Mouse (Mus musculus): ENCODE data around the gene Hnrnpl. TPM values are rescaled to one million over a fixed set of nuclear protein-coding genes. Genes with fewer than 3 reads are reported as not detected.
A peak's percentile ranks its signal among the peaks of the same experiment; 100 is the strongest.

Gene Hnrnpl
- polyA plus RNA-seq, 1 experiment from 2014 or later, result 284 TPM

DNA sequence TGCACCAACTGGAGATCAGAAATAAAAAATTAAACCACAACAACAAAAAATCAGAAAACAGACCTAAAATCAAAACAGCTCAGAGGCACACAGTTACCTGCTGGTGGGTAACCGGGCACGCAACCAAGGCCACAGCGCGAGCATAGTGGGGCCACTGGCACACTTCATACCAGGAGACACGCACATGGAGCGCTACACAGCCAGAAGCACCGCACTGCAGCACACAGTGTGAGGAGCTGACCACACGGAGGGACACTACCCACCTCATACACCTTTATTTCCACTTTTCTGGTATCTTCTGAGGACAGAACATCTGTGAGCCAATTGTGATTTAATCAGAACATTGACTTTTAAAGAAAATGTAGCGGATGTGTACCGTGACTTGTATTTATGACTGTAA, 8.6 kb downstream of the Hnrnpl start:
- Histone ChIP-seq H3K27ac (no peak overlapping the region; the same call in 1 of the 2 replicates), H3K4me3 (no peak overlapping the region), H3K36me3 (peaks cover 99% of the 10 kb centered on the region), H3K9ac (no peak overlapping the region), H3K4me1 (peaks cover 63% of the 10 kb centered on the region), H3K27me3 (no peaks in the 10 kb centered on the region), H3K4me2 (replicated peaks) (no peak overlapping the region), H3K9me3 (no peaks in the 10 kb centered on the region)
- no peak for ATAC-seq (ENCODE audit: low FRiP score, low read depth)
- WGBS, result 91% methylated on average over 10 of the region's 10 CpGs

DNA sequence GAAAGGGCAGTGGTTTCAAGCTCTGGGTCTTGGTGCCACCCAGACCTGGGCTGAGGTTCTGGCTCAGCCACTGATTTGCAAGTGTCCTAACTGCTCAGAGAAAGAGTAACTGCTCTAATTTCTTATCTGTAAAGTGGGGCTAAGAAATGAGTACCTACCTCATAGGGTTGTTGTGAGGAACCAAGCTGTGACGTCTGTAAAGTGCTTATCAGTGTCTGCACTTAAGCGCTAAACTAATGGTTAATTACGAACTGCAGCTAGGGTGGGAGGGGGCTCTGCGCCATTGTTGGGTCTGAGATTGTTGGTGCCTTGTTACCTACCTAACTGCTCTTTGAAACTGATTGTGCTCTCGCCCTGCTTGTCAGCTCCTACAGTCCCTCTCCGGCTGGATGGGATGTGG, 9.2 kb downstream of the Hnrnpl start:
- H3K4me1 ChIP-seq, result peaks cover 57% of the 10 kb centered on the region
- no peak overlapping the region for H3K9ac ChIP-seq
- no peaks in the 10 kb centered on the region for H3K27me3 ChIP-seq
- H3K27ac ChIP-seq, result no peak overlapping the region
- H3K4me2 ChIP-seq (replicated peaks), result no peak overlapping the region
- 78% methylated on average over 6 of the region's 6 CpGs for WGBS
- no peak for ATAC-seq (ENCODE audit: low FRiP score, low read depth)
- no peaks in the 10 kb centered on the region for H3K9me3 ChIP-seq
- H3K4me3 ChIP-seq, result no peak overlapping the region
- peaks cover 99% of the 10 kb centered on the region for H3K36me3 ChIP-seq

DNA sequence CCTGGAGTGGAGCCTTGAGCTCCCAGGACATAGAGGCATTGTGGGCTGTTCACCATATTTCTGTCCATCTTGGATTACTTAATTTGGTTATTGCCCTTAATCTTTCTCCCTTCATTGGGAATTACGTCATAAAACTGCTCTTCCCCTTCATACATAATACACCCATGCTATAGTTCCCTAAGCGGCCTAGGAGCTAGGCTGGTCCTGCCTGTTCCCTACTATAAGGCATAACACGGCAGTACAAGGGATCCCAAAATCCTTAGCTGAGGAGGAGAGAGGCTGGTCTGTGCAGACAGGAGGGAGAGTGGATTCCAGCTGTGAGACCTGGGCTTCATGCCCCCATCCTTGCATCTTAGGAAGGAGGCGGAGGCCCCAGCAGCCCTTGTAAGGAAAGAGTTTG, 9.6 kb downstream of the Hnrnpl start:
- H3K9ac ChIP-seq, result no peak overlapping the region
- no peak for ATAC-seq (ENCODE audit: low FRiP score, low read depth)
- H3K4me2 ChIP-seq (replicated peaks), result no peak overlapping the region
- no peak overlapping the region for H3K27ac ChIP-seq
- H3K9me3 ChIP-seq, result no peaks in the 10 kb centered on the region
- H3K36me3 ChIP-seq, result peaks cover 99% of the 10 kb centered on the region
- peaks cover 52% of the 10 kb centered on the region for H3K4me1 ChIP-seq
- no peaks in the 10 kb centered on the region for H3K27me3 ChIP-seq
- 77% methylated on average over 4 of the region's 4 CpGs for WGBS
- H3K4me3 ChIP-seq, result no peak overlapping the region

DNA sequence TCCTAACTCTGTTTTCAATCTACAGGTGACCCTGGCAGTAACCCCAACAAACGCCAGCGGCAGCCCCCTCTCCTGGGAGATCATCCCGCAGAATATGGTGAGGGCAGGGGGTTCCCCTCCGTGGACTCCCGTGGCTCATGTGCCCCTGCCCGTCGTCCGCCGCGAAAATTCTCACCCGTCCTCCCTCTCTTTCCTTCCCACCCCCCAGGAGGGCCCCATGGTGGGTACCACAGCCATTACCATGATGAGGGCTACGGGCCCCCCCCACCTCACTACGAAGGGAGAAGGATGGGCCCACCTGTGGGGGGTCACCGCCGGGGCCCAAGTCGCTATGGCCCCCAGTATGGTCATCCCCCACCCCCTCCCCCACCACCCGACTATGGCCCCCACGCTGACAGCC, 10.1 kb downstream of the Hnrnpl start:
- WGBS, result 80% methylated on average over 18 of the region's 18 CpGs
- H3K36me3 ChIP-seq, result peaks cover 98% of the 10 kb centered on the region
- ATAC-seq (ENCODE audit: low FRiP score, low read depth), result no peak
- no peaks in the 10 kb centered on the region for H3K9me3 ChIP-seq
- no peak overlapping the region for H3K9ac ChIP-seq
- no peak overlapping the region for H3K4me3 ChIP-seq
- no peak overlapping the region for H3K4me2 ChIP-seq (replicated peaks)
- H3K27ac ChIP-seq, result no peak overlapping the region
- no peaks in the 10 kb centered on the region for H3K27me3 ChIP-seq
- peaks cover 49% of the 10 kb centered on the region for H3K4me1 ChIP-seq

DNA sequence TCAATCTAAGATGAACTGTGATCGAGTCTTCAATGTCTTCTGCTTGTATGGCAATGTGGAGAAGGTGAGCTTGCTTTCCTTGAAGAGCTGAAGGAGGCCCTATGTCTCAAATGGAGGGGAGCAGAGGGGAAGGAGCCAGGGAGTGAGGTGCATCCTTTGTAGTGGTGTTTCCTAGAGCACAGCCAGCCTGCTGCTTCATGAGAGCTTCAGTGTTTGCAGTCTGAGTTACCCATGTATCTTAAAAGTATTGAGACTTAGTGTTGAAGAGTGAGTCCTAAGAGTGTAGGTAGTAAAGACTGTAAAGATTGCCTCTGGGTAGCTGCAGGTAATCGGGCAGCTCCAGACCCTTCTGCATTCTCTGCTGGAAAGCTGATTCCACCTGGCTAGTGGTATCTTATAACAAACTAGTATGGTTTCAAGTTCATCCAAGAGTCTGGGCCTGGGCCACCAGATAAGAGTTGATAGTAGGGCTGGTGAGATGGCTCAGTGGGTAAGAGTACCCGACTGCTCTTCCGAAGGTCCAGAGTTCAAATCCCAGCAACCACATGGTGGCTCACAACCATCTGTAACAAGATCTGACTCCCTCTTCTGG, 10.6 kb downstream of the Hnrnpl start:
- WGBS, result 89% methylated on average over 4 of the region's 4 CpGs
- H3K9me3 ChIP-seq, result no peaks in the 10 kb centered on the region
- no peak for ATAC-seq (ENCODE audit: low FRiP score, low read depth)
- H3K36me3 ChIP-seq, result peaks cover 93% of the 10 kb centered on the region
- H3K4me3 ChIP-seq, result no peak overlapping the region
- no peak overlapping the region for H3K27ac ChIP-seq
- H3K9ac ChIP-seq, result no peak overlapping the region
- no peak overlapping the region for H3K4me2 ChIP-seq (replicated peaks)
- no peaks in the 10 kb centered on the region for H3K27me3 ChIP-seq
- peaks cover 48% of the 10 kb centered on the region for H3K4me1 ChIP-seq

DNA sequence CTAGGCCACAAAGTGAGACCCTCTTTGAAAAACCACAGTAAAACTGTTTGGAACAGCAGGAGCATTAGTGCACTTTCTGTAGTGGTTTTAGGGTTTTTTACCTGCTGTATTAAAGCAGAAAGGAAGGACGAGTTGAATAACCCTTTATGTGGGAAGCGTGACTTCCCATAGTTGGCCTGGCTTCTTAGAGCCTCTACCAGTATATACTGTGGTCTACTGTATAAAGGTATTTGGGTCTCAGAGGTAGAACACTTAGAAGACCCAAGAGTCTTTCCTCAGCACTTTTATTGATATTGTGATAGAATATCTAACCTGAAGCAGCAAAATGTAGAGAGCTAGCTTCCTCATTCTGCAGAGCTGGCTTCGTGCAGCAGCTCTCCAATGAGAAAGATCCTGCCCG, 11.2 kb downstream of the Hnrnpl start:
- no peak overlapping the region for H3K4me2 ChIP-seq (replicated peaks)
- peaks cover 87% of the 10 kb centered on the region for H3K36me3 ChIP-seq
- no peaks in the 10 kb centered on the region for H3K27me3 ChIP-seq
- WGBS, result 91% methylated on average over 4 of the region's 4 CpGs
- H3K4me1 ChIP-seq, result peaks cover 46% of the 10 kb centered on the region
- no peak overlapping the region for H3K9ac ChIP-seq
- no peak overlapping the region for H3K27ac ChIP-seq
- no peak overlapping the region for H3K4me3 ChIP-seq
- no peak for ATAC-seq (ENCODE audit: low FRiP score, low read depth)
- H3K9me3 ChIP-seq, result no peaks in the 10 kb centered on the region

DNA sequence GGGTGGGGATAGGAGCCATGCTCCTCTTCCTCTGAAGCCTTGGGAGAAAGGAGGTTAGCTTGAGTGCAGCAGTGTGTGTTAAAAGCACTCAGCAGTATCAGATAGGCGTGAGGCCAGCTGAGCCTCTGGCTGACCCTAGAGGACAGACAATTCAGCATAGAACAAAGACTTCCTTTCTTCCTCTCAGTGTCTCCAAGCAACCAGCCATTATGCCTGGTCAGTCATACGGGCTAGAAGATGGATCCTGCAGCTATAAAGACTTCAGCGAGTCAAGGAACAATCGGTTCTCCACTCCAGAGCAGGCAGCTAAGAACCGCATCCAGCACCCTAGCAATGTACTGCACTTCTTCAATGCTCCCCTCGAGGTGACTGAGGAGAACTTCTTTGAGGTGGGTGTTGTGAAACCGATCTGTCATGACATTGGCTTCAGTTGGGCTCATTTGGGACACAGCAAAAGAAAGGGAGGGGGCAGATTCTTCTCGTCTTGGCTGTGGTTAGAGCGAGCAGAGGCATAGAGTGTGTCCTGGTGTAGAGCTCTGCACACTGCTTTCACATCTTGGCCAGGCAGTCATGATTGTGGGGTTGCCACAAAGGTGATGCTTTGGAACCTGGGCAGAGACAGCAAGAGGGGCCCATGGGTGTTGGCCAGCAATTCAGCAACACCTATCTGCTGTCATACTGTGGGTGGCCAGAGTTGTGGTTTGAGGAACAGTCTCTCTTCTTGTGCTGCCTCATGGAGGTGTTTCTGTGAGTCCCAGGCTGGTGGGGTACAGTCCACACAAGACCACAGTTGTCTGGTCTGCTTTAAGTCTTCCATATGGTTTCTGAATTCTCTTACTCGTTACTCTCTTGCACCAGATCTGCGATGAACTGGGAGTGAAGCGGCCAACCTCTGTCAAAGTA, 12.3 kb downstream of the Hnrnpl start:
- Histone ChIP-seq H3K4me1 (peaks cover 40% of the 10 kb centered on the region), H3K27me3 (no peaks in the 10 kb centered on the region), H3K27ac (no peak overlapping the region), H3K4me2 (replicated peaks) (no peak overlapping the region), H3K9me3 (no peaks in the 10 kb centered on the region), H3K9ac (no peak overlapping the region; the same call in 1 of the 2 replicates), H3K36me3 (peaks cover 77% of the 10 kb centered on the region), H3K4me3 (no peak overlapping the region)
- ATAC-seq (ENCODE audit: low FRiP score, low read depth), result no peak
- 81% methylated on average over 12 of the region's 12 CpGs for WGBS

DNA sequence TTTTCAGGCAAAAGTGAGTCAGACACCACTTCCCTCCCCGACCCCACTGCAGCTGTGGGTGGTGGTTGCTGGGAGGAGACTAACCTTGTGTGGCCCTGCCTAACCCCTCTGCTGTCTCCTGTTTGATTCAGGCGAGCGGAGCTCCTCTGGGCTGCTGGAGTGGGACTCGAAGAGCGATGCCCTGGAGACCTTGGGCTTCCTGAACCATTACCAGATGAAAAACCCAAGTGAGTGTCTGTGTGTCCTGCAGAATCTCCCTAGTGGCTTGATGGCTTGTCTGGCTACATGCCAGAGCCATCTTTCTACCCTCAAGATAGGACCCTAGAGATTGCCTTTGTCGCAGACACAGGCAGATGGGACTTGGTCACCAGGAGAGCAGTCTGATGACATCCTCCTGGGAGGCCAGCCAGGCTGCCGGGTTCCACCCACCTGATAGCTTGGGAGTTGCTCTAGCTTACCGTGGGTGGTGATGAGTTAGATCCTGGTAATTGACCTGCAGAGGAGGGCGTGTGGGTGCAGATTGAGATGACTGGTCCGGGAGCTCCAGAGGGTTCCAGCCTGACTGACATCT, 13.0 kb downstream of the Hnrnpl start:
- Histone ChIP-seq H3K27ac (0 out of 2 replicates have a peak overlapping the region, but pooled peaks have one; percentile 33), H3K4me1 (peaks cover 40% of the 10 kb centered on the region), H3K27me3 (no peaks in the 10 kb centered on the region), H3K4me3 (no peak overlapping the region), H3K9me3 (no peaks in the 10 kb centered on the region), H3K4me2 (replicated peaks) (no peak overlapping the region), H3K9ac (no peak overlapping the region), H3K36me3 (peaks cover 69% of the 10 kb centered on the region)
- 81% methylated on average over 10 of the region's 10 CpGs for WGBS
- no peak for ATAC-seq (ENCODE audit: low FRiP score, low read depth)

DNA sequence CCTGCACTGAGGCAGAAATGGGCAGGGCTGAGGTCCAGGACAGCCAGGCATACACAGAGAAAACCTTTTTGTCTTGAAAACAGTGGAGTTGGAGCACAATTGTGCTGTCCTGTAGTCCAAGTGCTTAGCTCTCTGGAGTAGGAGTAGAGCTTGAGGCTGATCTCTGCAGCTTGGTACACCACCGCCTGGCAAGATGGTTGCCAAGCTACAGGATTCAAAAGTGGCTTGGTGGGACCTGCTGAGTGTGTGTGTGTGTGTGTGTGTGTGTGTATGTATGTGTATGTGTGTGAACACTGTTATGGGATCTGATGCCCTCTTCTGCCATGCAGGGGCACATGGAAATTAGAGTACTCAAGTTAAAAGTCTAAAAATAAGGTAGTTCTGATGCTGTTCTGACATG, 14.2 kb downstream of the Hnrnpl start:
- Histone ChIP-seq H3K9me3 (no peaks in the 10 kb centered on the region), H3K9ac (no peak overlapping the region), H3K27ac (no peak overlapping the region), H3K36me3 (peaks cover 57% of the 10 kb centered on the region), H3K4me1 (peaks cover 29% of the 10 kb centered on the region), H3K4me3 (no peak overlapping the region), H3K27me3 (no peaks in the 10 kb centered on the region), H3K4me2 (replicated peaks) (no peak overlapping the region)
- no peak for ATAC-seq (ENCODE audit: low FRiP score, low read depth)
- 85% methylated on average over 1 of the region's 1 CpGs for WGBS

DNA sequence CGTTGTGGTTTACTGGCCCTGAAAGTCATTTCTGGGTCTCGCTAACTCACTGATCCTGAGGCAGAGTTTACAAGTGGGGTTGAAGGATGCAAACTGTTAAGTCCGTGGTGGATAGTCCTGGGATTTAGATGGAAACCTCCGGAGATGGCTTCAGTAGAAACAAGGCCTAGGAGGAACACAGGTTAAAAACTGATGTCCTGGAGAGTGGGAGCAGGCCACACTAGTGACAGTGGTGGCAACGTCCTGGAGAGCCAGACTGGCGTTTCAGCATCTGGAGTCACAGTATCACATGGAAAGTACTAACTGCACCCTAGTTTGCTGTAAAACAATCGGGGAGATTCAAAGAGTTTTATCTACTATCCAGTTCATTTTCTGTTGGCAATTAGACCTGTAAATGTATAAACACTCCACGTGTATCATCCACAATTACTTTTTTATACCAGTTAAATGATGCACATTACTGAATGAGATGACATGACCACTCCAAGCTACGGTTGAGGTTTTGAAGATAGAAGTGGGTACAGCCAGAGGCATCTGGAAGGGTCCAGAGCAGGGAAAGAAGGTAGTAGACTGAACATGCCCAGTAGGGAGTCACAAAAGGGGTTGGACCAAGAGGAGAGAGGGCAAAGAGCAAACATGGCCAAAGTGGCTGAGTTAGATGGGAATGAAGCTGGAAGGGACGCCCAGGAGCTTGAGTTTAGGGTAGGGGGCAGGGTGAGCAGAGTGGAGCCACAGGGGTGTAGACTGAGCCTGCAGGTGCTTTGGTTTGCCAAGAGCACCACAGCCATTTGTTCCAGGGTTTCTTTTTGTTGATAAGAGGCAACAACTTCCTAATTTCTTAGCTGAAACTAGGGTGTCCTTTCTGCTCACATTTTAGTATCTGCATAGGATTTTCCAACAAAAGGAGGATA, 14.9 kb downstream of the Hnrnpl start:
- H3K4me2 ChIP-seq (replicated peaks), result no peak overlapping the region
- no peak overlapping the region; the same call in 1 of the 2 replicates for H3K27ac ChIP-seq
- H3K36me3 ChIP-seq, result peaks cover 50% of the 10 kb centered on the region
- H3K9me3 ChIP-seq, result no peaks in the 10 kb centered on the region
- no peak overlapping the region for H3K4me3 ChIP-seq
- no peak for ATAC-seq (ENCODE audit: low FRiP score, low read depth)
- WGBS, result 52% methylated on average over 10 of the region's 10 CpGs
- no peaks in the 10 kb centered on the region for H3K27me3 ChIP-seq
- H3K9ac ChIP-seq, result no peak overlapping the region
- H3K4me1 ChIP-seq, result peaks cover 24% of the 10 kb centered on the region

DNA sequence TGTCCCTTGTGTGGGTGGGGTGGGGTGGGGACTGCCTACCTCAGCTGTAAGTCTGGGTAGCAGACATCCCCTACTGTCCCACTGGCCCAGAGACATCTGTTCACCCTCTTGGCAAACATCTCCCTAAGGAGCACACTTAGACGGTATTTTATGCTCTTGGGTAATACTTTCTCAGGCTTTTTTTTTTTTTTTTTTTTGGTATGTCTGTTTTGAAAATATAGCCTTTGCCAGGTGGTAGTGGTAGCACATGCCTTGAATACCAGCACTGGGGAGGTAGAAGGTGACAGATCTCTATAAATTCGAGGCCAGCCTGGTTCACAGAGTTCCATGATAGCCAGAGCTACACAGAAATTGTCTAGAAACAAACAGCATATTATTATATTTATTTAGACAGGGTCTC, 15.6 kb downstream of the Hnrnpl start:
- ATAC-seq (ENCODE audit: low FRiP score, low read depth), result no peak
- Histone ChIP-seq H3K4me3 (no peak overlapping the region), H3K9ac (no peak overlapping the region), H3K27ac (no peak overlapping the region; the same call in 1 of the 2 replicates), H3K4me1 (peaks cover 24% of the 10 kb centered on the region), H3K27me3 (no peaks in the 10 kb centered on the region), H3K9me3 (no peaks in the 10 kb centered on the region), H3K4me2 (replicated peaks) (no peak overlapping the region), H3K36me3 (peaks cover 43% of the 10 kb centered on the region)
- WGBS, result 33% methylated on average over 2 of the region's 2 CpGs

All from limb, embryonic 13.5 days (tissue).